Mouse (Mus musculus): ENCODE measurements around the gene Mat2a.
"Not testable (repeated sequence)": the region's sequence is repeated elsewhere in the genome, so short reads cannot be mapped to it uniquely, and the experiment has no call there.

Gene Mat2a

DNA sequence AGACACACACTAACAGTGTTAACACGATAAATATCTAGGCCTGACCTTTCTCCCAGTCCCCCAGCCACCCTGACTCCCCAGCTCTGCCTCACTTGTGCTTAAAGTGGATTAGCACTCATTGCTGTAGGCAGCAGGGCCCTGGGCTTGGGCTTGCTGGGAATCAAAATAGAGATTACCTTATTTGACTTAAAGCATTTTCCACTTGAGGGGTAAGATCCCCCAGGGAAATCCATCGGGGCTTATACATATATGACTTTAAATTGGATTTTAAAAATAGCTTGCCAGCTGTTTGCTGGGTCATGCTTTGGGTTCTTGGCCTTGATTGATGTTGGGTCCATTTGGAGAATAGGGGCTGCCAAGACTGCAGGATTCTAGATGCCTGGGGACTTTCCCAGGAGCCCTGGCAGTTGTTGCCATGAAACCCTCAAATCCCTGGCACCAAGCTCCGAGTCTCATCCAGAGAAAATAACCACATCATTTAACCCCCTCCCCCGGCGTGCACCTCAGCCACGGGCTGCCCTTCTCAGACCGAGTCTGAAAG is 15.5 kb upstream of the Mat2a start:
- DNase-seq = no peak

- DNase-seq = no peak
Measured at GRCm38 (mm10) chr6:72454072-72454746, 14.9 kb upstream of the Mat2a start.

DNA sequence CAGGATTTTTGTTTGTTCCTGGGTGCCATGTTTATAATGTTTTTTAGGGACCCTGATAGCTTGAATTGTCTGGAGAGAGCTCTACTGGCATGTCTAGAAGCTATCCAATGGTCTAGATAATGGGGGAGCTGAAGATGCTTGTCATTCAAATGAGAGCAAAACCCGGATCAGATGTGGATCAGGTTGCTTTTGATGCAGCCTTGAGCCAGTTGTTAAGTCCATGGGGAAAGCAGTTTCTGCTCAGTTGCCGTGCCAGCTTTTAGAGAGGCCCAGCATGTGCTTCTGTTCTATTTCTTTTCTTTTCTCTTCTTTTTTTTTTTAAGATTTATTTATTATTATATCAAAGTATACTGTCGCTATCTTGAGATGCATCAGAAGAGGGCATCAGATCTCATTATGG is 14.2 kb upstream of the Mat2a start:
- DNase-seq = no peak

GRCm38 (mm10) chr6:72452329-72452728 is 13.0 kb upstream of the Mat2a start:
- peak; percentile 6 for DNase-seq

- DNase-seq = not testable (repeated sequence)
Measured at GRCm38 (mm10) chr6:72451778-72452177, 12.4 kb upstream of the Mat2a start.

GRCm38 (mm10) chr6:72447487-72447886 is 8.1 kb upstream of the Mat2a start:
- DNase-seq = no peak

DNA sequence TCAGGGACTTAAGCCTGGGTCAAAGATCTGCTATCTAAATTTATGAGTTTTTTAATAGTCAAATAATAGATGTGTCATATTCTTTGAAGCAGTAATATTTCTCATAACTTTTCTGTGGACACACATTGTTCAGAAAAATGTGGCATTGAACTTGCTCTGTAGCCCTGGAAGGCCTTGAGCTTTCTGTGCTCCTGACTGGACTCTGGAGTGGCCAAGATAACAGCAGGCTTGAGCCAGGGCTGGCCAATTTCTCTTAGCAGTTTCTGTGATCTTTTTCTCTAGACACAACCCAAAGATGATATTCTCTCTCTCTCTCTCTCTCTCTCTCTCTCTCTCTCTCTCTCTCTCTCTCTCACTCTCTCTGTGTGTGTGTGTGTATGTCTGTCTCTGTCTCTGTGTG is 5.7 kb upstream of the Mat2a start:
- DNase-seq = no peak

- DNase-seq = no peak
Measured at GRCm38 (mm10) chr6:72442921-72443604, 3.7 kb upstream of the Mat2a start.

DNA sequence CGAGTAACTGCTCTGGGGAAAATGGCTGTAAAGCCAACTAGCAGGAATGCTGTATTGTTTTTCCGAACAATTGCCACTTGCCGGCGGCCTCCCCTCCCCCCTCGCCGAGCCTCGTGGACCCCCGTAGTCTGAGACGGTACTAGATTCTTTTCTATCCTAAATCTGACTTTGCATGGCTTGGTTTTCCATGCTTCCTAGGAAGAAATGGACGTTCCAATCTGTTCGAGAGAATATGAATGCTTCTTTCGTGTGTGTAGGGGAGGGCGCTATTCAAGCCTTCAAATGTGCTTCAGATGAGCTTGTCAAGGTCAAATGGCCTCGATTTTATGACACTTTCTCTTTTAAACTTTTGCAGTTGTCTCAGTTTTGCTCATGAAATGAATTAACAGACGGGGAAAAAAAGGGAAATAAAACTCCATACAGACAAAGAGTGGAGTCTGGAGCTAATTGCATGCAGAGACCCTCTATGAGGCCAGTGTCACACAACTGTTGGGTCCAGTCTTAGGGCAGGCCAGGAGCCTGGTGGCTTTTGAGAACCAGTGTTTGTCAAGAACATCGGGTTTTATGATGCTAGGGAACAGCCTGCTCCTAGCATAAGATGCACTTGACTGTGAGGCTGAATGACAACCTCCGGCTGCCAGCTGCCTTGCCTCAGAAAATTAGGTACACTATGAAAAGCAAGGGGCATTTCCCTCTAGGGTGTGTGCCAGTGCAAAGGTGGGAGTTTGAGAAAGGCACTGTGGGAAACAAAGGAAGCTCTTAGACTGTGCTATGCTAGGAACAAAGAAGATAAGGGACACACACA is 1.0 kb upstream of the Mat2a start:
- peak; percentile 49 for DNase-seq

DNA sequence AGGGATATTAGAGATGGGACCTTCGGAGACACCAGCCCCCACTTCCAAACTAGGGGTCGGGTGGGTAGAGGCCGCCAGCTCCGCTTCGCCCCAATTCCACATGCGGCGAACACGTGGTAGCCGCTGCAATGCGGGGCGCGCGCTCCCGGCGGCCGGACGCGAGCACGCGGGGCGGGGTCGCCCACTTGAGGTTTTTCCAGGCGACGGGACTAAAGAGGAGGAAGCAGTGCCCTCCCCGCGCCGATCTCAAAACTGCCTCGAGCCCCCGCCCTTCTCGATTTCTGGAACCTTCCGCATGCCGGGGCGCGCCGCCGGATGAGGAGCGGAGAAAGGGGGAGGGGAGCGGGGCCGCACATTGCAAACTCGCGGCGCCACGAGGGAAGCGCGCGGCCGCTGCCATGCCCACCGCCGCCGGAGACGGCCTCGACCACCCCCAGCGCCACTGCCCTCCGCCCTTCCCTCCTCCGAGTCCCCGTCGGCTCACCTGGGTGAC is 450 bp downstream of the Mat2a start:
- DNase-seq = peak; percentile 90

- DNase-seq = no peak
Measured at GRCm38 (mm10) chr6:72438226-72438625, 1.1 kb downstream of the Mat2a start.

DNA sequence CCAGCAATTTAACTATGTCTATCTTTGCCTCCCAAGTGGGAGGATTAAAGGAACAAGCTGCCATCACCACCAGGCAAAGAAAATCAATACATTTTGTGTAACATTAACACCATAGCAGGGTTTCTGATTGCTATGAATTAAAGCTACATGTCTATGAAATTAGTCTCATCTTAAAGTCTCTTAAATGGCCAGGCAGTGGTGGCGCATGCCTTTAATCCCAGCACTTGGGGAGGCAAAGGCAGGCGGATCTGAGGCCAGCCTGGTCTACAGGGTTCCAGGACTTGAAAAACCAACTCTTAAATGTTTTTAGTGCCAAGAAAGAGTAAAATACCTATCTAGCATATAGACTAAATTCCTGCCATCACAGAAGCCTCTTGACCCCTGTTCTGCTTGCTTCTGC is 7.2 kb downstream of the Mat2a start:
- DNase-seq = no peak

DNA sequence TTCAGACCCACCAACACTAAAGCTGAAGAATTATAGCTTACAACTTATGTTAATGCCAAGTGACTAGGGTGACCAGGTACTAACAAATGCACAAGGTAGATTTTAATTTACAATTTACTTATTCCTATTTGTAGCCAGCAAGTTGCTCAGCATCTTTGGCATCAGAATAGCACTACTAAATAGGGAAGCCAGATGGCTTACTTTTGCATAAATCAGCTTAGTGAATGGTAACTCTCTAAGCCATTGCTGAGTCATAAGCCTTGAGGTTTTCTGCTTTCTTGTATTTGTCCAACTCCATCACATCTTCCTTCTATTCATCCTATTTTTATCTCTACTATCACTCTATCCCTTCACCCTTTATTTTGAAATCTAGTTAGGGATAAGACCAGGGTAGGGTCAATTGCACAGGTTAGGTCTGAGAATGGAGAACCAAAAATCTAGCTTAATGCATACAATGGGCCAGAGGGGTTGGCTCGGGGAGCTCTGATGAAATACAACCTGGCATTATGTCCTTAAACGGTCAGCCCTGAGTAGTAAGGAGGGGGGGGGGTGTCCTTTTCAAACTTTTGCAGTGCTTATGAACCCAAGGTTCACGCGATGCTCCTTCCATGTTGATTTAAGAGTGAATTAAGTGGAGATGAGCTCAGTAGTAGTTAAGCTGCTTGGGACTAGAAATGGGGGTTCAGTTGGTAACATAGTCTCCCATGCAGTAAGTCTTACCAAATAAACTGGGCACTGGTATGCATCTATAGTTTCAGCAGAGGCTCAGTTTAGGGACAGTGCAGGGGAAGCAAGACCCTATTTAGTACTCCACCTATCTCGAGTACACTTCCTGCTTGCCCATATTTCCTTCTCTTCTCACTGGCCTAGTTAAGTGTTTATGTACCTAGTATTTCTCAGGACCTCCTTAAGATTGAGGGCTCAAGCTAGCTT is 8.1 kb downstream of the Mat2a start:
- no peak for DNase-seq

GRCm38 (mm10) chr6:72429061-72429842 is 10.1 kb downstream of the Mat2a start:
- no peak for DNase-seq

GRCm38 (mm10) chr6:72428036-72428435 is 11.3 kb downstream of the Mat2a start:
- peak; percentile 85 for DNase-seq

- no peak for DNase-seq
Measured at GRCm38 (mm10) chr6:72425646-72426045, 13.7 kb downstream of the Mat2a start.

DNA sequence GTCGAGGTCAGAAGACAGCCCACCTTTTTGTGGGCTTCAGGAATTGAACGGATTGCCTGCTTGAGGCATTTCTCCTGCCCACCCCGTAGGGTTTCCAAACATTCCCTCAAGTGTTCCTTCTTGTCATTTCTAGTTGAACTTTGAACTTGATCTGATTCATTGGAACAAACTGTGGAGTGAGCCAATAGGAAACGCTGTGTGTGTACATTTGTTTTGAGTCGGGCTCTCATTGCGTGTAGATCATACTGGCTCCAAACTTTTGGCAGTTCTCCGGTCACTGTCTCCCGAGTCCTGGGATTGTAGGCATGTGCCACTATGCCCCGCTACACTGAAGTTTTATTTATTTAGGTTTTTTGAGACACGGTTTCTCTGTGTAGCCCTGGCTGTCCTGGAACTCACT is 18.5 kb downstream of the Mat2a start:
- no peak for DNase-seq

GRCm38 (mm10) chr6:72419806-72420205 is 19.6 kb downstream of the Mat2a start:
- DNase-seq = no peak

DNA sequence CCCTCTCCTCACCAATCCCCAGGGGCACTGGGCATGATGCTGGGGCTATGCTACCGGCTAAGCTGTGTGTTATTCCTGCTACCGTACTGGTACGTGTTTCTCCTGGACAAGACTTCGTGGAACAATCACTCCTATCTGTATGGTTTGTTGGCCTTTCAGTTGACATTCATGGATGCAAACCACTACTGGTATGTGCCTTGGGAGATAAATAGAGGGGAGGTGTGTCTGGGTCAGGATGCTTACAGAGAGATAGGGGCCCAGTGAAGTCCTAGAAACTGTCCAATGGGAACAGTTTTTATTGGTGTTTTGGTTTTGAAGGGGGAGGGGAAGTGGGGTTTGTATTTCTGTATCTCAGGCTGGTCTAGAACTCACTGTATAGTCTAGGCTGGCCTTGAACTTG is 21.1 kb downstream of the Mat2a start:
- DNase-seq = no peak

DNA sequence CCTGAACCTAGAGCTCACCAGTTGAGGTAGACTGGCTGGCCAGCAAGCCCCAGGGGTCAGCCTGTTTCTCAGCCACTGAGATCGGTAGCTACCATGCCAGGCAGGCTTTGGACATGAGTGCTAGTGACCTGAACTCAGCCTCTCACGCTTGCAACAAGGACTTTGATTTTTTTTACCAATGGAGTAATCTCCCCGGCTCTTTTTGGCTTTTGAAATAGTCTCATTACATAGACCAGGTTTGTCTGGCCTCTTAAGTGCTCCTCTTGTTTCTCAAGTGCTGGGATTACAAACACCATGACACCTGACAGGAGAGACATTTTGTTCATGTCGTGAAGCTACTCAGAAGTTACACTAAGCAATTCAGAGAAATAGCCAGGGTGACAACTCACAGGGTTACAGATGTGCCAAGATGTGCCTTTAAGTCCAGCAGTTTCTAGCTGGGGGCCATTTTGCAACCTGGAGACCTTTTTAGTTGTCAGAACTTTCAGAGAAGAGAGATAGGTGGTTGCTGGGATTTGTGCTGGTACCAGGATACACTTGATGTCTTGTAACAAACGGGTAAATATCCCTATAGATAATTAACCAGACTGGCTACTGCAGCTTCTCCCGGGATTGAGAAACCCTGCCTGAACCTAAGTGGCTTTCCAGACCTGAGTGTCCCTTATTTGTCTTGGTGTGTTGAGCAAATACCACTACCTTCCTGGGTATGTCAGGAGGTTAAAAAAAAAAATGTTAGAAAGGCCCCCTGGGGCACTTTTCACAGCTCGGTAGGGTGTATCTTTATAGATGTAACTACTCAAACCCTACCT is 23.2 kb downstream of the Mat2a start:
- DNase-seq = no peak

- DNase-seq = no peak
Measured at GRCm38 (mm10) chr6:72415181-72415580, 24.2 kb downstream of the Mat2a start.
